Mouse (Mus musculus) gastrocnemius, postnatal 25 days (tissue): Measurements from ENCODE around the gene Ccdc61. TPM values are rescaled to one million over a fixed set of nuclear protein-coding genes. Genes with fewer than 3 reads are reported as not detected.
"Not testable (repeated sequence)": the region's sequence is repeated elsewhere in the genome, so short reads cannot be mapped to it uniquely, and the experiment has no call there.

Experiments
- DNase-seq: peaks from one replicate; pipeline ENCODE4 v3.0.0; 2022
- total RNA-seq, 2 experiments: library from RNA; stranded (reverse); gene quantifications; 1 replicate in 1 of 2; 2 replicates in 1 of 2; pipeline ENCODE4 v1.2.3; 2021

Ccdc61 gene
- total RNA-seq, 2 experiments from 2014 or later, result 5.2 to 6.5 TPM

GRCm38 (mm10) chr7:18916254-18916653 is 6.0 kb upstream of the Ccdc61 start:
- no peak for DNase-seq

- DNase-seq, result no peak
Measured at GRCm38 (mm10) chr7:18909797-18910196, 418 bp downstream of the Ccdc61 start.

- DNase-seq, result no peak
Measured at GRCm38 (mm10) chr7:18904971-18905370, 5.2 kb downstream of the Ccdc61 start.

- no peak for DNase-seq
Measured at GRCm38 (mm10) chr7:18902486-18902885, 7.7 kb downstream of the Ccdc61 start.

- no peak for DNase-seq
Measured at GRCm38 (mm10) chr7:18900513-18900912, 9.7 kb downstream of the Ccdc61 start.

DNA sequence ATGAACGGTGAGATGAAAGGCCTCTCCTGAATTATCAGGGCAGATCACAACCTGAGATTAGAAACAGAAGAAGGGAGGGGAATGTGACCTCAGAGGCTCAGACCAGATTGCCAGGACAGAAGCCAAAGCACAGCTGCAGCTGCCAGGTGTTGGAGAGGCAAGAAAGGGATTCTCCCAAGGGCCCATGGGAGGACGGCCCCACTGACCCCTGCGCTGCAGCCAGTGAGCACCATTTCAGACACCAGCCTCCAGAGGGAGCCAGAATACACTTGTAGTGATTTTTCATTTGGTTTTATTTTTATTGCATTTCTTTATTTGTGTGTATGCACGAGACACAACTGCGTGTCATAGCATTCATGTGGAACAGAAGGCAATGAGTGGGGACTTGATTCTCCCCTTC is 13.7 kb downstream of the Ccdc61 start:
- DNase-seq, result peak; percentile 22

GRCm38 (mm10) chr7:18893651-18894430 is 16.4 kb downstream of the Ccdc61 start:
- DNase-seq, result peak; percentile 36

GRCm38 (mm10) chr7:18893009-18893408 is 17.2 kb downstream of the Ccdc61 start:
- no peak for DNase-seq

GRCm38 (mm10) chr7:18891872-18892599 is 18.2 kb downstream of the Ccdc61 start:
- DNase-seq, result peak; percentile 72

DNA sequence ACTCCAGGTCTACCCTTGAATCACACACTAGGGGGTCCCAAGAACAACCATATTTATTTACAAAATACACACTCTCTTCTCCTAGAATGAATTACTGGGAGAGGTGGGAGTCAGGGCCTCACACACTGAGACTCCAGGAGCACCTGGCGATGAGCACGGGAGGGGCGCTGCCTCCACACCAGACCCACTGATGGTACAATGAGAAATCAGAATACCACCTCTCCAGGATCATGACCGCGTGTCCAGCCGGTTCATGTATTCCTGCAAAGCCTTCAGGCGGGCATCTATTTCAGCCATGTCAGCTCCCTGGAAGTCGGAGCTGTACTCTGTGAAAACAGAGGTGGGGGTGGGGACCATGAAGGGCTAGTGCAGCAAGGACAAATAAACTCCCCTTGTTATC is 19.4 kb downstream of the Ccdc61 start:
- DNase-seq, result no peak

DNA sequence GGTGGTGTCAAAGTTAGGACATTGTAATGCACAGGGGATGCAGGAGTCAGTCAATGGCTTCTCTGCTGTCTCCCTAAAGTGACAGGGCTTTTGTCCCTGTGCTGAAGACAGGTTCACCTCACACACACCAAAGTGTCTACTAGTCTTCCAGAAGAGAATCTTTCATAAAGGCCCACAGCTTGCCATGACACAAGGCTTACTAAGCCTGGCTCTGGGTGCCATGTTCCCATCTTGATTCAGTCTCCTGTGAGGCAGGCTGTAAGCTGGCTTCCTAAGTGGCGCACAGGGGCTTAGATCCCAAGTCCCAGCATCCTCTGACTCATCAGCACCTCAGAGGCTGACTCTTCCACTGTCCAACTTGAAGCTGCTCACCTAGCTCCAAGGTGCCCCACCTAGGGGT is 23.3 kb downstream of the Ccdc61 start:
- DNase-seq, result no peak

- no peak for DNase-seq
Measured at GRCm38 (mm10) chr7:18884745-18885422, 25.3 kb downstream of the Ccdc61 start.

DNA sequence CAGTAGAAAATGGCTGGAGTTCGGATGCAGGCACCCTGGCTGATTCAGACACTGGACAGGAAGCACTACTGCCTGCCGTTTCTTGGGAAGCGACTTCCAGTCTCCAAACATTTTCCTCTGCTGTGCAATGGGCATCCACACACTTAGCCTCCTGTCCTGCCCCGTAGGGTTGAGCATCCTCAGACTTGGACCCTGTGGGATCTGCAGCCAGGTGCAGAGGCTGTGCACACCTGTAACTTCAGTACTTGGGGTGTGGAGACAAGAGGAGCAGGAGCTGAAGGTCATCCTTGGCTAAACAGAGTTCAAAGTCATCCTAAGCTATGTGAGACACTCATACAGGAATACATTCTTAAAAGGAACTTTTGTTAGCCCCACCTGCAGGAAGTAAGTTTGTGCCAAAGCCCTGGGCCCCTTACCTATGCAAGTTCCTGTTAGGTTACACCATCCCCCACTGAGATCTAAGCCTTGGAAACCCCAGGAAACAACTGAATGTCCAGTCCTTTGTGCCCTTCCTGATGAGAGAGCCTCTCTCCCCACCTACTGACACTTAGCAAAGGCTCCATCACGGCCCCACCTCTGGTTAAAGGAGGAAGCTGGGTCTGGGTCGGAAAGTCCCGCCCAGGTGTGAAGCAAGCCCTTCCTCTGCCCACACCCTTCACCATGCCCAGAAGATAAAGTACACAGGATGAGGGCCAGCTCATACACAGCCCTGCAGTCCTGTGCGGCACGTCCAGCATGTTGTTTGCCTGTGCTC is 26.0 kb downstream of the Ccdc61 start:
- DNase-seq, result no peak

DNA sequence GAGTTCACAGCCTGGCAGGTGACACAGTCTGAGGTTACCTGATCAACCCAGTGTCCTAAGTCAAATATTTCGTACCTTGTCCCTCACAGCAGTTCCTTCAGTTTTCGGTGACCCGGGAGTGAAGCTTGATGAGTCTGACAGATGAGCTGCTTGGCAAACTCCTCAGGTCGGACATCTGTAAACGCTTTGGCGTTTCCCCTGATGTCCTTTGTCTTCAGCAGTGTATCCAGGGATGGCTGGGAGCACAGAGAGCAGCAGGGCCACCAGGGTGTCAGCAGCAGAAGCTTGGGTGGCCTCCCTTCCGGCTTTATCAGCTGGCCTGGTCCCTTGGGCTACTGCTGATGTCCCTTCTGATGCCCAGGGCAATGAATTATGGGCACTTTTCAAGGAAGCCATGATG is 31.5 kb downstream of the Ccdc61 start:
- no peak for DNase-seq

- DNase-seq, result no peak
Measured at GRCm38 (mm10) chr7:18875372-18875771, 34.8 kb downstream of the Ccdc61 start.

- peak; percentile 37 for DNase-seq
Measured at GRCm38 (mm10) chr7:18873253-18873652, 37.0 kb downstream of the Ccdc61 start.

- DNase-seq, result no peak
Measured at GRCm38 (mm10) chr7:18872816-18873215, 37.4 kb downstream of the Ccdc61 start.

GRCm38 (mm10) chr7:18872014-18872802 is 38.0 kb downstream of the Ccdc61 start:
- no peak for DNase-seq

DNA sequence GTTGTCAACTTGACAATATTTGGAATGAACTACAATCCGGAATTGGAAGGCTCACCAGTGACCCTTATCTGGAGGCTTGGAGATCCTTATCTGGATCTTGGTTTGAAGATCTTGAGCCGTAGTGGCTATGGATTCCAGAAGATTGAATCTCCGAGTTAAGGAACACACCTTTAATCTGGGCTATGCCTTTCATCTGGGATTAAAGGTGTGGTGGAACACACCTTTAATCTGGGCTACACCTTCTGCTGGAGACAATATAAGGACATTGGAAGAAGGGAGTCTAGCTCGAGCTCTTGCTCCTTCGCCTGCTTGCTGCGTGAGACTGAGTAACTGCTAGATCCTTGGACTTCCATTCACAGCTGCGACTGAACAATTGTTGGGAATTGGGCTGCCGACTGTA is 39.2 kb downstream of the Ccdc61 start, which contains the start of gene Pglyrp1:
Gene Pglyrp1, plus strand, starts transcription at position 301 of the 400 bp plus-strand sequence.
- DNase-seq, result not testable (repeated sequence)

DNA sequence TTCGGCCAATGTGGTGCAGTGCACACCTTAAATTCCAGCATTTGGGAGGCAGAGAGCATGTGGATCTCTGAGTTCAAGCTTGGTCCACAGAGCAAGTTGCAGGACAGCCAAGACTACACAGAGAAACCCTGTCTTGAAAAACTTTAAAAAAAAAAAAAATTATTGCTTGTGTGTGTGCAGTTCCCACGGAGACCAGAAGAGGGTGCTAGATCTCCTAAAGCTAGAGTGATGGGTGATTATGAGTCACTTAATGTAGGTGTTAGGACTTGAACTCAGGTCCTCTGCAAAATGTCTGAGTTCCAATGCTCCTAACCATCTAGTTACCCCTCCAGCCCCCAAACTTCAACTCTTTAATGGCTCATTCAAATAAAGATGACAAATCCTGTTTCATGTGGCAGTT is 41.7 kb downstream of the Ccdc61 start:
- no peak for DNase-seq

- DNase-seq, result no peak
Measured at GRCm38 (mm10) chr7:18862801-18863200, 47.4 kb downstream of the Ccdc61 start.
